Mouse (Mus musculus) cerebellum, adult 2 months (tissue): ENCODE measurements around the gene Git2.

Experiments used
- CTCF ChIP-seq: fragments of 200-500 bp; IDR thresholded peaks from 2 replicates; pipeline ENCODE4 v1.5.1; 2011; ENCODE audit warnings: low read depth, mild to moderate bottlenecking, control low read depth, low read length, moderate library complexity, borderline replicate concordance; ENCODE audit not compliant: insufficient read depth
- POLR2A ChIP-seq: fragments of 200-500 bp; IDR thresholded peaks from 2 replicates; pipeline ENCODE4 v1.6.1; 2011; ENCODE audit warnings: low read length, control low read depth, borderline replicate concordance; ENCODE audit not compliant: insufficient read depth

- TF ChIP-seq CTCF (no peak), POLR2A (no peak)
Observed at GRCm38 (mm10) chr5:114688703-114689102, 86.6 kb downstream of the Git2 start.
